Mouse (Mus musculus) spleen, adult 2 months (tissue): ENCODE measurements around the gene Plb1.

Experiments
- CTCF ChIP-seq: fragments of 200-500 bp; IDR thresholded peaks from 2 replicates; pipeline ENCODE4 v1.5.1; 2011; ENCODE audit warnings: mild to moderate bottlenecking, inconsistent platforms; ENCODE audit not compliant: insufficient read depth, insufficient read length, insufficient replicate concordance; ENCODE audit errors: extremely low read depth
- POLR2A ChIP-seq: fragments of 200-500 bp; IDR thresholded peaks from 2 replicates; pipeline ENCODE4 v1.6.1; 2011; ENCODE audit warnings: low read depth, low read length, inconsistent platforms

GRCm38 (mm10) chr5:32230372-32230771 lies 2.1 kb upstream of the Plb1 start:
- TF ChIP-seq CTCF, result peak; percentile 16; the same call in 1 of the 2 replicates
- no peak for TF ChIP-seq POLR2A
